Mouse (Mus musculus) mouse embryonic stem cell (cell line): ENCODE measurements at regions not wholly inside any gene's neighbourhood (a gene's known extent, or its start where the extent isn't known, plus 50 kb on each side); places are given as distances from the start of the nearest gene placed in this dataset.

ENCODE experiments used
- in situ Hi-C, 2 experiments: fragments of 300-500 bp; cut with MboI; formaldehyde crosslinking; loops; 1 replicate in 1 of 2; 3 replicates in 1 of 2; pipeline ENCODE4 v1.14.3; 2019 to 2020; ENCODE audit warnings: low sequenced_read_pairs in 2 of 2, low pct_unique_long_range_greater_than_20kb in 1 of 2, mixed read lengths in 1 of 2; ENCODE audit not compliant: unreplicated experiment in 1 of 2

- in situ Hi-C loops: loop anchor here (10.0 kb wide), 1 partner anchor 117 kb away; no protein-coding TSS in a partner anchor
These were observed 339.4 kb upstream of the Cldn34d start for GRCm38 (mm10) chrX:76942136-76942535.

- in situ Hi-C loops: no loop called here
These were observed 335.6 kb upstream of the Cldn34d start for GRCm38 (mm10) chrX:76938315-76938714.
